Mouse (Mus musculus) G1E (cell line): Measurements from ENCODE around the gene Nrxn3. TPM values are rescaled to one million over a fixed set of nuclear protein-coding genes. Genes with fewer than 3 reads are reported as not detected.

Experiments used
- ATAC-seq: 2 replicates; pipeline ENCODE4 v1.8.0; 2016; ENCODE audit warnings: mild to moderate bottlenecking; ENCODE audit not compliant: insufficient number of reproducible peaks, poor library complexity, low FRiP score, severe bottlenecking; ENCODE audit errors: extremely low read depth
- DNase-seq: peaks from one replicate; pipeline ENCODE4 v3.0.0; 2012; ENCODE audit warnings: low spot score
- H3K27me3 ChIP-seq: 2 replicates; pipeline ENCODE4 v1.6.1; 2012; ENCODE audit warnings: mild to moderate bottlenecking, low read length, inconsistent platforms; ENCODE audit not compliant: insufficient read depth
- H3K36me3 ChIP-seq: replicated peaks from 2 replicates; pipeline ENCODE3; 2012; ENCODE audit warnings: mild to moderate bottlenecking, inconsistent platforms
- H3K4me1 ChIP-seq: 2 replicates; pipeline ENCODE4 v1.6.1; 2012; ENCODE audit warnings: low read depth, low read length, inconsistent platforms, mixed read lengths; ENCODE audit not compliant: insufficient read depth
- H3K4me3 ChIP-seq: 2 replicates; pipeline ENCODE4 v1.5.1; 2012; ENCODE audit warnings: low read depth, mild to moderate bottlenecking, inconsistent platforms, low read length, moderate library complexity, mixed read lengths
- H3K9me3 ChIP-seq: replicated peaks from 2 replicates; pipeline ENCODE4 v1.6.1; 2012; ENCODE audit warnings: inconsistent platforms
- CTCF ChIP-seq: IDR thresholded peaks from 2 replicates; pipeline ENCODE4 v1.5.1; 2012; ENCODE audit warnings: low read depth, low read length, inconsistent platforms, mixed read lengths
- GATA1 ChIP-seq: IDR thresholded peaks from 2 replicates; pipeline ENCODE4 v1.6.1; 2012; ENCODE audit warnings: borderline replicate concordance, low read length, inconsistent platforms, mixed read lengths
- GATA2 ChIP-seq: IDR thresholded peaks from 2 replicates; pipeline ENCODE4 v1.6.1; 2012; ENCODE audit warnings: low read depth, low read length, inconsistent platforms, borderline replicate concordance
- POLR2AphosphoS5 ChIP-seq: IDR thresholded peaks from 2 replicates; pipeline ENCODE4 v1.6.1; 2012; ENCODE audit warnings: low read depth, low read length, inconsistent platforms; ENCODE audit not compliant: insufficient replicate concordance
- TAL1 ChIP-seq: conservative IDR thresholded peaks from 2 replicates; pipeline ENCODE4 v1.6.1; 2012; ENCODE audit warnings: low read depth, low read length, inconsistent platforms, mixed read lengths
- polyA plus RNA-seq: library from polyadenylated mRNA; stranded (reverse); fragments of >175 nt; gene quantifications from 2 replicates; pipeline ENCODE4 v1.2.3, GENCODE M21; 2012
- total RNA-seq, 2 experiments: library from RNA; stranded (forward) in 1 of 2; stranded (reverse) in 1 of 2; fragments of 200-1000 nt in 1 of 2; fragments of >200 nt in 1 of 2; fragmentation: Nextera tagmentation in 1 of 2; gene quantifications; 2 replicates each; pipeline ENCODE4 v1.2.3; 2014 to 2017

Gene Nrxn3
- total and polyA plus RNA-seq, 3 experiments = 0.22 TPM; not detected in 2

GRCm38 (mm10) chr12:89073167-89073743, 350.6 kb downstream of the Nrxn3 start:
- no peaks in the 10 kb centered on the region for H3K9me3 ChIP-seq
- H3K36me3 ChIP-seq = no peaks in the 10 kb centered on the region
- H3K27me3 ChIP-seq = peaks cover 10% of the 10 kb centered on the region
- no peak overlapping the region for H3K4me3 ChIP-seq
- ATAC-seq = no peak
- no peak for DNase-seq
- H3K4me1 ChIP-seq = no peaks in the 10 kb centered on the region
- no peak for TF ChIP-seq POLR2AphosphoS5

GRCm38 (mm10) chr12:89074551-89075295, 352.0 kb downstream of the Nrxn3 start:
- TF ChIP-seq TAL1 = no peak
- TF ChIP-seq GATA1 = no peak
- no peak for TF ChIP-seq POLR2AphosphoS5
- TF ChIP-seq GATA2 = no peak
- TF ChIP-seq CTCF = no peak
- DNase-seq = no peak
- H3K27me3 ChIP-seq = peaks cover 10% of the 10 kb centered on the region
- H3K36me3 ChIP-seq = no peaks in the 10 kb centered on the region
- H3K9me3 ChIP-seq = no peaks in the 10 kb centered on the region
- H3K4me3 ChIP-seq = no peak overlapping the region
- no peak for ATAC-seq
- H3K4me1 ChIP-seq = no peaks in the 10 kb centered on the region

GRCm38 (mm10) chr12:89093806-89094479, 371.3 kb downstream of the Nrxn3 start:
- no peak for TF ChIP-seq CTCF
- no peak for TF ChIP-seq POLR2AphosphoS5
- TF ChIP-seq GATA1 = no peak
- peaks cover 3% of the 10 kb centered on the region for H3K27me3 ChIP-seq
- no peaks in the 10 kb centered on the region for H3K4me1 ChIP-seq
- ATAC-seq = no peak
- no peak overlapping the region for H3K4me3 ChIP-seq
- no peaks in the 10 kb centered on the region for H3K9me3 ChIP-seq
- DNase-seq = no peak
- no peaks in the 10 kb centered on the region for H3K36me3 ChIP-seq

GRCm38 (mm10) chr12:89097561-89097960, 374.9 kb downstream of the Nrxn3 start:
- DNase-seq = no peak
- Histone ChIP-seq H3K27me3 (peaks cover 3% of the 10 kb centered on the region; the same call in 1 of the 2 replicates), H3K4me3 (no peak overlapping the region), H3K4me1 (no peaks in the 10 kb centered on the region), H3K36me3 (no peaks in the 10 kb centered on the region), H3K9me3 (no peaks in the 10 kb centered on the region)
- ATAC-seq = no peak
- TF ChIP-seq POLR2AphosphoS5 (no peak), CTCF (no peak), GATA2 (no peak)

GRCm38 (mm10) chr12:89106029-89106733, 383.5 kb downstream of the Nrxn3 start:
- no peaks in the 10 kb centered on the region for H3K9me3 ChIP-seq
- peak; percentile 71 for ATAC-seq
- H3K36me3 ChIP-seq = no peaks in the 10 kb centered on the region
- H3K4me3 ChIP-seq = no peak overlapping the region
- TF ChIP-seq TAL1 = no peak
- TF ChIP-seq POLR2AphosphoS5 = no peak
- TF ChIP-seq GATA1 = no peak
- TF ChIP-seq CTCF = no peak
- TF ChIP-seq GATA2 = no peak
- H3K27me3 ChIP-seq = peaks cover 10% of the 10 kb centered on the region; the same call in 1 of the 2 replicates
- DNase-seq = peak; percentile 9
- H3K4me1 ChIP-seq = peaks cover 4% of the 10 kb centered on the region; the same call in 1 of the 2 replicates

DNA sequence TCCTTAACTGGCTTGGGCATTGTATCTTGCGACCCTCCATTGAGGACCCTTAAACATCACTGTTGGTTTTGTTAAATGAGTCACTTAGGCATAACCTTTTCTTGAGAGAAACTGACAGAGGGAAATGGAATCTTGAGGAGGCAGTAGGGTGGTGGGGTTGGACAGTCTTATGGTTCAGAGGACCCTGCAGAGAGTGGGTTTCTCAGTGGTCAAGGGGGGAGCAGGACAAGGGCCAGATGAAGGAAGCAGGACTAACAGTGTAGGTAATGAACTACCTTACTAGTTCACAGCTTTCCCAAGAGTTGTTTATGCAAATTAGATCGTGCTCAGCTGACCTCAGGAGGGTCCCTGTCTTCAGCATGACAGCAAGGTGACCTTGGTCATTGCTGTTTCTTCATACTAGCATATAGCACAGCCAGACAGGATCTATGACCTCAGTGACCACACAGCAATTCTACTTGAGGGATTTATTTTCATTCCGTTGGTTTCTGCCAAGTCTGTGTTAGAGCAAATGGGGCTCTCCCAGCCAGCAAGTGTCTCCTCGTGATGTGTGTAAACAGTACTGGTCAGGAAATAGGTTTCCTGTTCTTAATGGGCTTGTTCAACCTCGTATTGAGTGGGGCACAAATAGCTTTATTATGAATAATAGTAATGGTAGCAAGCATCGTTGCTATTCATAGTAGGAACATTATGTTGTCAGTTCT, 384.4 kb downstream of the Nrxn3 start:
- no peak for ATAC-seq
- peaks cover 10% of the 10 kb centered on the region; the same call in 1 of the 2 replicates for H3K27me3 ChIP-seq
- no peak overlapping the region for H3K4me3 ChIP-seq
- DNase-seq = no peak
- peaks cover 4% of the 10 kb centered on the region; the same call in 1 of the 2 replicates for H3K4me1 ChIP-seq
- TF ChIP-seq GATA1 (no peak), TAL1 (no peak), CTCF (no peak), GATA2 (no peak), POLR2AphosphoS5 (no peak)
- H3K36me3 ChIP-seq = no peaks in the 10 kb centered on the region
- no peaks in the 10 kb centered on the region for H3K9me3 ChIP-seq
